Comparison of ENCODE assay signal across 9 mouse cellular contexts in genomic region chr4:119167663-119168062, GRCm38 (mm10). TPM values are rescaled to one million over a fixed set of nuclear protein-coding genes. Genes with fewer than 3 reads are reported as not detected.
A peak's percentile ranks its signal among the peaks of the same experiment; 100 is the strongest.
DNase-seq lines count a peak whose midpoint lies in the region; ATAC-seq and TF ChIP-seq lines count a peak whose summit lies in the region.
"Had no signal": no experiment of that assay in that cellular context is flagged by ENCODE, and none has a peak within 500 bp of the region (broad histone marks: within the 10 kb centered on the region; RNA-seq: fewer than 3 reads in every experiment).

No protein-coding gene starts in this region.

- no peak overlapping the region for H3K4me2 ChIP-seq in forebrain, embryonic 11.5 days (ENCODE audit: low read depth, low read length, severe bottlenecking)
- H3K4me2 ChIP-seq: liver, embryonic 15.5 days had no signal

- H3K9ac ChIP-seq in forebrain, embryonic 11.5 days (ENCODE audit: low read length) = no peak overlapping the region
- H3K9ac ChIP-seq: liver, embryonic 15.5 days had no signal

- peaks cover 46% of the 10 kb centered on the region for H3K36me3 ChIP-seq in G1E (replicated peaks)
- peaks cover 3% of the 10 kb centered on the region; the same call in 1 of the 2 replicates for H3K36me3 ChIP-seq in forebrain, embryonic 11.5 days (ENCODE audit: control insufficient read depth, insufficient read depth, low read length)

- DNase-seq in G1E (ENCODE audit: low spot score) = peak; percentile 40
- DNase-seq in brain, embryonic 18.5 days (ENCODE audit: low read depth, low spot score) = peak; percentile 54
- DNase-seq in forebrain, embryonic 11.5 days (ENCODE audit: low spot score) = peak; percentile 88
- DNase-seq in layer of hippocampus, postnatal 10 days (ENCODE audit: low spot score in 2 of 2) = peak; percentile 86 to 88
- DNase-seq in lung, postnatal 36 days = peak; percentile 94
- DNase-seq in right cerebral cortex, postnatal 10 days (ENCODE audit: low spot score in 2 of 2) = peak; percentile 88 to 91
- peak; percentile 88 for DNase-seq in urinary bladder, postnatal 14 days (ENCODE audit: low spot score)

- WGBS in forebrain, embryonic 11.5 days = 7% methylated on average over 4 of the region's 4 CpGs

- H3K4me1 ChIP-seq in G1E (ENCODE audit: insufficient read depth, low read depth, low read length) = peaks cover 27% of the 10 kb centered on the region
- H3K4me1 ChIP-seq in forebrain, embryonic 11.5 days (replicated peaks; ENCODE audit: control insufficient read depth, insufficient read depth, low read length) = no peaks in the 10 kb centered on the region

- TF ChIP-seq CTCF in G1E (IDR thresholded peaks at IDR 0.05; ENCODE audit: low read depth, low read length) = peak; percentile 59

- H3K27me3 ChIP-seq in G1E (ENCODE audit: insufficient read depth, low read length) = no peaks in the 10 kb centered on the region
- no peaks in the 10 kb centered on the region for H3K27me3 ChIP-seq in forebrain, embryonic 11.5 days (ENCODE audit: control insufficient read depth, insufficient read depth, low read length)
- H3K27me3 ChIP-seq: liver, embryonic 15.5 days had no signal

- H3K9me3 ChIP-seq in G1E (replicated peaks) = no peaks in the 10 kb centered on the region
- no peaks in the 10 kb centered on the region for H3K9me3 ChIP-seq in forebrain, embryonic 11.5 days (ENCODE audit: control insufficient read depth, low read length)
- H3K9me3 ChIP-seq: liver, embryonic 15.5 days had no signal

- ATAC-seq in G1E (ENCODE audit: extremely low read depth, insufficient number of reproducible peaks, low FRiP score, poor library complexity, severe bottlenecking) = peak; percentile 22; the same call in 1 of the 2 replicates
- ATAC-seq in forebrain, embryonic 11.5 days (replicated peaks; ENCODE audit: low FRiP score) = peak; percentile 49; the same call in 1 of the 2 replicates
- ATAC-seq in hematopoietic stem cell, adult 5-6 weeks (replicated peaks in 1 of 2; ENCODE audit: insufficient read depth in 1 of 2, low FRiP score in 2 of 2, low TSS enrichment in 1 of 2, low read depth in 1 of 2, poor library complexity in 2 of 2, severe bottlenecking in 2 of 2) = peak; percentile 76 to 79

- H3K4me3 ChIP-seq in G1E (ENCODE audit: low read depth, low read length) = no peak overlapping the region
- no peak overlapping the region for H3K4me3 ChIP-seq in forebrain, embryonic 11.5 days (ENCODE audit: low read depth, low read length)
- H3K4me3 ChIP-seq: liver, embryonic 15.5 days had no signal

- no peak overlapping the region for H3K27ac ChIP-seq in forebrain, embryonic 11.5 days (ENCODE audit: low read depth, low read length)
- H3K27ac ChIP-seq: liver, embryonic 15.5 days had no signal

RNA-seq across cellular contexts. Expression of gene Zfp691, which starts 6.3 kb away (rescaled TPM):
- 29.7 and 50.3 TPM in 2 replicates for total RNA-seq in G1E (2014; fragmentation: Nextera tagmentation)
- total RNA-seq in G1E (2017) = 6.7 and 7.7 TPM in 2 replicates
- 14.4 and 17.2 TPM in 2 replicates for polyA plus RNA-seq in G1E (2012)
- polyA plus RNA-seq in forebrain, embryonic 11.5 days (2014; fragmentation: Nextera tagmentation; extraction: Ambion mirVana) = 10.5 and 11.1 TPM in 2 replicates
- total RNA-seq in hematopoietic stem cell, adult 5-6 weeks (2017) = 3.4 and 7.7 TPM in 2 replicates
- 1 to 10 TPM; 6.2 to 7.7 TPM for total RNA-seq in layer of hippocampus, postnatal 10 days (2021)

RNA-seq across cellular contexts. Expression of gene Ermap, which starts 22.1 kb away (rescaled TPM):
- total RNA-seq in G1E (2014; fragmentation: Nextera tagmentation) (249 and 348 TPM in 2 replicates), G1E (2017) (81.1 and 96.0 TPM in 2 replicates)
- polyA plus RNA-seq in G1E (2012) = 47.4 and 62.9 TPM in 2 replicates
- 11.1 and 11.4 TPM in 2 replicates for polyA plus RNA-seq in forebrain, embryonic 11.5 days (2014; fragmentation: Nextera tagmentation; extraction: Ambion mirVana)
- total RNA-seq in hematopoietic stem cell, adult 5-6 weeks (2017) = 4.3 and 38.1 TPM in 2 replicates
- under 1 TPM; 0.30 to 0.78 TPM for total RNA-seq in layer of hippocampus, postnatal 10 days (2021)

RNA-seq across cellular contexts. Expression of gene Svbp, which starts 27.4 kb away (rescaled TPM):
- total RNA-seq in G1E (2014; fragmentation: Nextera tagmentation) = 47.3 and 63.2 TPM in 2 replicates
- total RNA-seq in G1E (2017) = 119 and 190 TPM in 2 replicates
- polyA plus RNA-seq in G1E (2012) = 515 and 560 TPM in 2 replicates
- polyA plus RNA-seq in forebrain, embryonic 11.5 days (2014; fragmentation: Nextera tagmentation; extraction: Ambion mirVana) = 146 and 150 TPM in 2 replicates
- 219 and 373 TPM in 2 replicates for total RNA-seq in hematopoietic stem cell, adult 5-6 weeks (2017)
- 10 to 100 TPM; 33.6 to 36.7 TPM for total RNA-seq in layer of hippocampus, postnatal 10 days (2021)

RNA-seq across cellular contexts. Expression of gene Tmem269, which starts 50.4 kb away (rescaled TPM):
- not detected in 2 replicates for total RNA-seq in G1E (2014; fragmentation: Nextera tagmentation)
- not detected in 2 replicates for total RNA-seq in G1E (2017)
- not detected in 2 replicates for polyA plus RNA-seq in G1E (2012)
- polyA plus RNA-seq in forebrain, embryonic 11.5 days (2014; fragmentation: Nextera tagmentation; extraction: Ambion mirVana) = not detected in 2 replicates
- total RNA-seq in hematopoietic stem cell, adult 5-6 weeks (2017) = 0.69 and 0.94 TPM in 2 replicates
- not detected for total RNA-seq in layer of hippocampus, postnatal 10 days (2021)
- polyA plus RNA-seq: liver, embryonic 15.5 days had no signal

RNA-seq across cellular contexts. Expression of gene Slc2a1, which starts 59.2 kb away (rescaled TPM):
- total RNA-seq in G1E (2014; fragmentation: Nextera tagmentation) (142 and 165 TPM in 2 replicates), G1E (2017) (173 and 176 TPM in 2 replicates)
- 68.8 and 85.2 TPM in 2 replicates for polyA plus RNA-seq in G1E (2012)
- 171 and 181 TPM in 2 replicates for polyA plus RNA-seq in forebrain, embryonic 11.5 days (2014; fragmentation: Nextera tagmentation; extraction: Ambion mirVana)
- 12.4 and 23.3 TPM in 2 replicates for total RNA-seq in hematopoietic stem cell, adult 5-6 weeks (2017)
- 10 to 100 TPM; 53.4 to 60.4 TPM for total RNA-seq in layer of hippocampus, postnatal 10 days (2021)

Comparison
In these comparisons a context has a peak if more than half of its experiments do, and no peak if none do; other contexts are left out.
1. ATAC-seq: peak in every context shown above with its lines; median percentile 78 in hematopoietic stem cell, adult 5-6 weeks; 49 in forebrain, embryonic 11.5 days; 22 in G1E.
2. DNase-seq: peak in every context shown above with its lines; median percentile 94 in lung, postnatal 36 days; 90 in right cerebral cortex, postnatal 10 days; 88 in forebrain, embryonic 11.5 days; 88 in urinary bladder, postnatal 14 days; 87 in layer of hippocampus, postnatal 10 days; 54 in brain, embryonic 18.5 days; 40 in G1E.